Mouse (Mus musculus): Measurements from ENCODE around the gene Dglucy. TPM values are rescaled to one million over a fixed set of nuclear protein-coding genes. Genes with fewer than 3 reads are reported as not detected.

The Dglucy gene
- polyA plus RNA-seq, 1 experiment from 2014 or later: 1.9 TPM

GRCm38 (mm10) chr12:100844546-100844945 is 65.7 kb downstream of the Dglucy start:
- H3K4me3 ChIP-seq (ENCODE audit: low read depth, low read length): no peak overlapping the region
- H3K9me3 ChIP-seq (ENCODE audit: control insufficient read depth, low read length): no peaks in the 10 kb centered on the region
- 87% methylated on average over 7 of the region's 7 CpGs for WGBS
- ATAC-seq (ENCODE audit: low read depth): no peak
- H3K4me1 ChIP-seq (ENCODE audit: control insufficient read depth, insufficient read depth, low read length): no peaks in the 10 kb centered on the region; the same call in 1 of the 2 replicates
- H3K27me3 ChIP-seq (ENCODE audit: control insufficient read depth, insufficient read depth, low read length): no peaks in the 10 kb centered on the region
- no peaks in the 10 kb centered on the region for H3K36me3 ChIP-seq (ENCODE audit: control insufficient read depth, insufficient read depth, low read length)
- H3K4me2 ChIP-seq (ENCODE audit: low read depth, low read length): no peak overlapping the region
- H3K9ac ChIP-seq (replicated peaks; ENCODE audit: low read depth, low read length): no peak overlapping the region
- no peak overlapping the region for H3K27ac ChIP-seq (ENCODE audit: low read depth, low read length)

DNA sequence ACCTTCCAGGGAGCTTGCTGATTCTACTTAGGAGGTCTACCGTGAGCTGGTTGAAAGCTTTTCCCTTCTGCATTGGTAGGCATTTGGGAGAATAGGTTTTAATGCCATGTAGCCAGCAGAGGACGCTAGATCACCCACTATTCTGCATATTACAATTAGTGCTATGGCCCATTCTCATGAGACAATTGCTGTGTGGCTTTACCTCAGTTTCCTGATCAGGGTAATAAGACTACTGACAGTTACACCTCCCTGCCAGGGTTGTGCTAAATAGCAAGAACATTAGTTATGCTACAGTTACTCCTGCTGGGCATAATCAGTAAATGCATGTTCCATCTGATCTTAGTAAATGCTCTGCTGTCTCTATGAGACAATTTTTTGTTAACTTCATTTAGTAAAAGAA is 67.0 kb downstream of the Dglucy start:
- ATAC-seq (ENCODE audit: low read depth): no peak
- 29% methylated on average over 2 of the region's 2 CpGs for WGBS
- H3K9ac ChIP-seq (replicated peaks; ENCODE audit: low read depth, low read length): no peak overlapping the region

DNA sequence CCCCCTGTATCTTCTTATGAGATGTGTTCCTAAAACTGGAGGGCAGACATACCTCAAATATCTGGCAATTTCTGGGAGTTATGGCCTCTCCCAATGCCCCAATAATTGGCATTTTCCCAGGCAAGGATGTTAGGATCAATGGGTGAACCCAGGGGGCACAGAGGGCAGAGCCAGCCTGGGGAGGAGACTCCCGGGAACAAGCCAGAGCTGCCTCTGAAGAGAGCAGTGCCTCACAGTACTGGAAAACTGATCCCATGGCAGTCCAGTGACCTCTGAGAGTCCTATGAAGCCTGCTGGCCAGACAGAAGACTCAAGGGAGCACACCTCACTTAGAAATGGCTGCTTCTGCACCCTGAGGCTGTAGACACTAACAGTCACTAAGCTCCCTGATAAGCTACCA is 67.7 kb downstream of the Dglucy start:
- Histone ChIP-seq H3K9me3 (ENCODE audit: control insufficient read depth, low read length) (no peaks in the 10 kb centered on the region), H3K27me3 (ENCODE audit: control insufficient read depth, insufficient read depth, low read length) (no peaks in the 10 kb centered on the region), H3K27ac (ENCODE audit: low read depth, low read length) (no peak overlapping the region), H3K4me3 (ENCODE audit: low read depth, low read length) (no peak overlapping the region), H3K9ac (replicated peaks; ENCODE audit: low read depth, low read length) (no peak overlapping the region), H3K4me1 (ENCODE audit: control insufficient read depth, insufficient read depth, low read length) (no peaks in the 10 kb centered on the region; the same call in 1 of the 2 replicates), H3K4me2 (ENCODE audit: low read depth, low read length) (no peak overlapping the region), H3K36me3 (ENCODE audit: control insufficient read depth, insufficient read depth, low read length) (no peaks in the 10 kb centered on the region)
- WGBS: 43% methylated on average over 1 of the region's 1 CpGs
- ATAC-seq (ENCODE audit: low read depth): no peak

More for the DNA sequence above, 67.0 kb downstream of the Dglucy start:
- no peaks in the 10 kb centered on the region; the same call in 1 of the 2 replicates for H3K4me1 ChIP-seq (ENCODE audit: control insufficient read depth, insufficient read depth, low read length)
- H3K9me3 ChIP-seq (ENCODE audit: control insufficient read depth, low read length): no peaks in the 10 kb centered on the region
- H3K27me3 ChIP-seq (ENCODE audit: control insufficient read depth, insufficient read depth, low read length): no peaks in the 10 kb centered on the region
- H3K4me3 ChIP-seq (ENCODE audit: low read depth, low read length): no peak overlapping the region
- no peaks in the 10 kb centered on the region for H3K36me3 ChIP-seq (ENCODE audit: control insufficient read depth, insufficient read depth, low read length)
- no peak overlapping the region for H3K27ac ChIP-seq (ENCODE audit: low read depth, low read length)
- H3K4me2 ChIP-seq (ENCODE audit: low read depth, low read length): no peak overlapping the region

DNA sequence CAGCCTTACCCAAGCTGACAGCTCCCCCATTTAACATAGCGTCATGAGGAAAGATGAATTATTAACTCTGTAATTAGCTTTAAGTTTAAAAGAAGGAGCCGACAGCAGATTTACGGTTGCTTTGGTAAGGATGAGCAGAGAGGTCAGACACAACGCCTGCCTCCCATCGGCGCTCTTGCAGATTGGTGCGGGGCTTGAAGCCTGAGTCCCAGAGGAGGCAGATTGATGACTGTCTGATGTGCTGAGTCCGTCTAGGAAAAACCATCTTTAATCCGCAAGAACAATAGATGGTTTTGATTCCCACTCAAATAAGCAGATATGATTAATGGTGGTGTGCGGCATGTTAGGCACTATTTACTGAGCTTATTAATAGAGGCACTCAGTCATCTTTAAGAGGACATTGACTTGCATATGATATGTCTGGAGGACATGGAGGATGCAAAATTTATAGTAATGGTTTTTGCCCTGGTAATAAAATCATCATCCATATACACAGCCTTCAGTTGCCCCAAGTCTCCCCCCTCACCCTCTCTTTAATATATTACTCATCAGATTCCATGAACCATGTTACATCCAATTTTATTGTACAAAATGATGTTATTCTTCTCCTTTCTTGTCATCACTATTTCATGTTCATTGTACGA is 68.7 kb downstream of the Dglucy start:
- Histone ChIP-seq H3K4me2 (ENCODE audit: low read depth, low read length) (no peak overlapping the region), H3K4me3 (ENCODE audit: low read depth, low read length) (no peak overlapping the region), H3K27me3 (ENCODE audit: control insufficient read depth, insufficient read depth, low read length) (no peaks in the 10 kb centered on the region), H3K4me1 (ENCODE audit: control insufficient read depth, insufficient read depth, low read length) (no peaks in the 10 kb centered on the region; the same call in 1 of the 2 replicates), H3K9ac (replicated peaks; ENCODE audit: low read depth, low read length) (no peak overlapping the region), H3K36me3 (ENCODE audit: control insufficient read depth, insufficient read depth, low read length) (no peaks in the 10 kb centered on the region), H3K9me3 (ENCODE audit: control insufficient read depth, low read length) (no peaks in the 10 kb centered on the region), H3K27ac (ENCODE audit: low read depth, low read length) (no peak overlapping the region)
- ATAC-seq (ENCODE audit: low read depth): peak; percentile 73; the same call in 1 of the 2 replicates
- WGBS: 31% methylated on average over 11 of the region's 11 CpGs

GRCm38 (mm10) chr12:100849421-100850138 is 70.7 kb downstream of the Dglucy start:
- no peak overlapping the region for H3K4me3 ChIP-seq (ENCODE audit: low read depth, low read length)
- H3K27me3 ChIP-seq (ENCODE audit: control insufficient read depth, insufficient read depth, low read length): no peaks in the 10 kb centered on the region
- no peak overlapping the region for H3K27ac ChIP-seq (ENCODE audit: low read depth, low read length)
- H3K4me2 ChIP-seq (ENCODE audit: low read depth, low read length): no peak overlapping the region
- WGBS: 78% methylated on average over 7 of the region's 7 CpGs
- no peak overlapping the region for H3K9ac ChIP-seq (replicated peaks; ENCODE audit: low read depth, low read length)
- peak; percentile 65; the same call in 1 of the 2 replicates for ATAC-seq (ENCODE audit: low read depth)
- H3K36me3 ChIP-seq (ENCODE audit: control insufficient read depth, insufficient read depth, low read length): no peaks in the 10 kb centered on the region
- no peaks in the 10 kb centered on the region for H3K9me3 ChIP-seq (ENCODE audit: control insufficient read depth, low read length)
- H3K4me1 ChIP-seq (ENCODE audit: control insufficient read depth, insufficient read depth, low read length): no peaks in the 10 kb centered on the region; the same call in 1 of the 2 replicates

DNA sequence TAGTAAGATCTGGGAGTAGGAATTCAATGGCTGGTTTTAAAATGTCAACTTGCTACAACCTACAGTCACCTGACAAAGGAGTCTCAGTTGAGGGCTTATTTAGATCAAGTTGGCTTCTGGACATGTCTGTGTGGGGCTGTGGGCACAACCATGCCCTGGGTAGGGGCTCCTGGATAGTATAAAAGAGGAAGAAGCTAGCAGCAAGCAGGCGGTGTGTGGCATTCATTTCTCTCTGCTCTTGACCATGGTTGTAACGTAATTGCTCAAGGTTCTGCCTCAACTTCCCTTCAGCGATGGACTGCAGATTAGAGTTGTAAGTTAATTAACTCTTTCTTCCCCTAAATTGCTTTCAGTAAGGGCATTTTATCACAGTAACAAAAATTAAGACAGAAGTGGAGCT is 73.5 kb downstream of the Dglucy start:
- no peaks in the 10 kb centered on the region for H3K36me3 ChIP-seq (ENCODE audit: control insufficient read depth, insufficient read depth, low read length)
- H3K27ac ChIP-seq (ENCODE audit: low read depth, low read length): no peak overlapping the region
- no peak overlapping the region for H3K9ac ChIP-seq (replicated peaks; ENCODE audit: low read depth, low read length)
- H3K4me1 ChIP-seq (ENCODE audit: control insufficient read depth, insufficient read depth, low read length): no peaks in the 10 kb centered on the region; the same call in 1 of the 2 replicates
- ATAC-seq (ENCODE audit: low read depth): no peak
- H3K9me3 ChIP-seq (ENCODE audit: control insufficient read depth, low read length): no peaks in the 10 kb centered on the region
- H3K27me3 ChIP-seq (ENCODE audit: control insufficient read depth, insufficient read depth, low read length): no peaks in the 10 kb centered on the region
- H3K4me3 ChIP-seq (ENCODE audit: low read depth, low read length): no peak overlapping the region
- H3K4me2 ChIP-seq (ENCODE audit: low read depth, low read length): no peak overlapping the region
- WGBS: 84% methylated on average over 3 of the region's 3 CpGs

DNA sequence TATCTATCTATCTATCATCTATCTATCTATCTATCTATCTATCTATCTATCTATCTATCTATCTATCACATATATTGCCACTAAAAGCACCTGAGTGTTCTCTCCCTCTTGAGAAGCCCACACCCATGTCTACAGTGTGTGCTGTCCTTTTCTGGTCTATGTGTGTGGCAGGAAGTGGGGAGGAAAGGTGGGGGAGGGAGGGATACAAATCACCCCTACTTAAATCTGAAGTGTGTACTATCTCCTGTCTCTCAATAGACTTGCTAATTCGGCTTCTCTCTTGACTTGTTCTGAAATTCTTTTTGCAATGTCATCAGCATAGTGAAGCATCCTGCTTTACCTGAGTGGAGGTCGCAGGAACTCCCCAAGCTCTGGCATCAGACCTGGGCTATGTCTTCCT is 77.5 kb downstream of the Dglucy start:
- H3K4me1 ChIP-seq (ENCODE audit: control insufficient read depth, insufficient read depth, low read length): no peaks in the 10 kb centered on the region
- no peak for ATAC-seq (ENCODE audit: low read depth)
- H3K27ac ChIP-seq (ENCODE audit: low read depth, low read length): no peak overlapping the region
- H3K4me2 ChIP-seq (ENCODE audit: low read depth, low read length): no peak overlapping the region
- H3K9ac ChIP-seq (replicated peaks; ENCODE audit: low read depth, low read length): no peak overlapping the region
- no peaks in the 10 kb centered on the region for H3K36me3 ChIP-seq (ENCODE audit: control insufficient read depth, insufficient read depth, low read length)
- whole genome bisulfite sequencing: 89% methylated on average over 2 of the region's 2 CpGs
- no peak overlapping the region for H3K4me3 ChIP-seq (ENCODE audit: low read depth, low read length)
- H3K27me3 ChIP-seq (ENCODE audit: control insufficient read depth, insufficient read depth, low read length): no peaks in the 10 kb centered on the region
- H3K9me3 ChIP-seq (ENCODE audit: control insufficient read depth, low read length): no peaks in the 10 kb centered on the region

DNA sequence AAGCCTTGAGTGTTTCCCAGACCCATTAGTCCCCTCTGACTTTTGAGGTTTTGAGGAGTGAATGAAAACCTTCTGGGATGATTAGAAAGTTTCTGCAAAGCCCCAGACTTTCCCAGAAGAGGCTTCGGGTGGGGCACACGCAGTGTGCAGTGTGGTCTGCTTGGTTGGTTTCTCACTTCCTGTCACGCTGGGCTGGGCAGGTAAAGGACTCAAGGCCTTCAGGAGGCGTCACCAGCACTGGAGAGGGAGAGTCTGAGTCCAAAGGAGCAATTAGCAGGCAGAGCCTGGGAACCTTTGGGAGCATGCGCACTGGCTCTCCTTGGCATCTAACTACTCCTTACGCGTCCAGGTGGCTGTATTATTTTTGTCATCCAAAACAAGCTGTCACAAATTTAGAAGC is 78.9 kb downstream of the Dglucy start:
- ATAC-seq (ENCODE audit: low read depth): no peak
- H3K4me3 ChIP-seq (ENCODE audit: low read depth, low read length): no peak overlapping the region
- no peaks in the 10 kb centered on the region for H3K4me1 ChIP-seq (ENCODE audit: control insufficient read depth, insufficient read depth, low read length)
- no peak overlapping the region for H3K9ac ChIP-seq (replicated peaks; ENCODE audit: low read depth, low read length)
- no peak overlapping the region for H3K4me2 ChIP-seq (ENCODE audit: low read depth, low read length)
- H3K27ac ChIP-seq (ENCODE audit: low read depth, low read length): no peak overlapping the region
- 79% methylated on average over 7 of the region's 7 CpGs for WGBS
- no peaks in the 10 kb centered on the region for H3K27me3 ChIP-seq (ENCODE audit: control insufficient read depth, insufficient read depth, low read length)
- no peaks in the 10 kb centered on the region for H3K9me3 ChIP-seq (ENCODE audit: control insufficient read depth, low read length)
- H3K36me3 ChIP-seq (ENCODE audit: control insufficient read depth, insufficient read depth, low read length): no peaks in the 10 kb centered on the region

- H3K27ac ChIP-seq (ENCODE audit: low read depth, low read length): no peak overlapping the region
- no peaks in the 10 kb centered on the region for H3K9me3 ChIP-seq (ENCODE audit: control insufficient read depth, low read length)
- no peak for ATAC-seq (ENCODE audit: low read depth)
- H3K27me3 ChIP-seq (ENCODE audit: control insufficient read depth, insufficient read depth, low read length): no peaks in the 10 kb centered on the region
- no peak overlapping the region for H3K4me2 ChIP-seq (ENCODE audit: low read depth, low read length)
- H3K36me3 ChIP-seq (ENCODE audit: control insufficient read depth, insufficient read depth, low read length): no peaks in the 10 kb centered on the region
- no peak overlapping the region for H3K9ac ChIP-seq (replicated peaks; ENCODE audit: low read depth, low read length)
- 92% methylated on average over 3 of the region's 3 CpGs for WGBS
- H3K4me3 ChIP-seq (ENCODE audit: low read depth, low read length): no peak overlapping the region
- no peaks in the 10 kb centered on the region for H3K4me1 ChIP-seq (ENCODE audit: control insufficient read depth, insufficient read depth, low read length)
Observed at GRCm38 (mm10) chr12:100862272-100862671, 83.4 kb downstream of the Dglucy start.

Data from neural tube, embryonic 14.5 days (tissue).